Mouse (Mus musculus) midbrain, postnatal 0 days (tissue): Measurements from ENCODE around the gene Snd1. TPM values are rescaled to one million over a fixed set of nuclear protein-coding genes. Genes with fewer than 3 reads are reported as not detected.

Experiments
- ATAC-seq: fragments of 200-750 bp; cut with Nextera tagmentation; 2 replicates; pipeline ENCODE4 v1.8.0; 2017; ENCODE audit warnings: moderate number of reproducible peaks, mild to moderate bottlenecking, moderate TSS enrichment, moderate library complexity; ENCODE audit not compliant: low FRiP score
- DNase-seq: peaks from one replicate; pipeline ENCODE4 v3.0.0-alpha.2; 2015; ENCODE audit warnings: low spot score
- H3K27ac ChIP-seq: fragments of 300-500 bp; sonication (generic); 2 replicates; pipeline ENCODE4 v1.5.1; 2014; ENCODE audit warnings: low read depth, mild to moderate bottlenecking, low read length, mixed read lengths
- H3K27me3 ChIP-seq: fragments of 300-500 bp; sonication (generic); 2 replicates; pipeline ENCODE4 v1.6.1; 2014; ENCODE audit warnings: low read length, control low read depth, mixed read lengths; ENCODE audit not compliant: insufficient read depth
- H3K36me3 ChIP-seq: fragments of 300-500 bp; sonication (generic); 2 replicates; pipeline ENCODE4 v1.6.1; 2014; ENCODE audit warnings: low read length, control low read depth, mixed read lengths; ENCODE audit not compliant: insufficient read depth
- H3K4me1 ChIP-seq: fragments of 300-500 bp; sonication (generic); 2 replicates; pipeline ENCODE4 v1.6.1; 2014; ENCODE audit warnings: mild to moderate bottlenecking, control low read depth, antibody characterized with exemption, low read length, mixed read lengths; ENCODE audit not compliant: insufficient read depth
- H3K4me2 ChIP-seq: fragments of 300-500 bp; sonication (generic); 2 replicates; pipeline ENCODE4 v1.6.1; 2014; ENCODE audit warnings: low read depth, mild to moderate bottlenecking, low read length, mixed read lengths; ENCODE audit not compliant: poor library complexity, severe bottlenecking
- H3K4me3 ChIP-seq: fragments of 300-500 bp; sonication (generic); 2 replicates; pipeline ENCODE4 v1.5.1; 2014; ENCODE audit warnings: low read depth, mild to moderate bottlenecking, low read length, moderate library complexity
- H3K9ac ChIP-seq: fragments of 300-500 bp; sonication (generic); replicated peaks from 2 replicates; pipeline ENCODE4 v1.6.1; 2014; ENCODE audit warnings: mild to moderate bottlenecking, low read length, moderate library complexity, mixed read lengths; ENCODE audit not compliant: poor library complexity, severe bottlenecking
- H3K9me3 ChIP-seq: fragments of 300-500 bp; sonication (generic); 2 replicates; pipeline ENCODE4 v1.6.1; 2016; ENCODE audit warnings: low read length, control low read depth
- CTCF ChIP-seq: IDR thresholded peaks from 2 replicates; pipeline ENCODE4 v1.5.1; 2016; ENCODE audit warnings: antibody characterized with exemption, mild to moderate bottlenecking
- WGBS: fragments of 180-500 bp; shearing (Covaris S2); extraction: QIAGEN DNeasy Blood & Tissue Kit; methylation state at CpG from one replicate; pipeline ENCODE4 v1.1.7; 2014; 5-methylcytosine and 5-hydroxymethylcytosine counted together
- polyA plus RNA-seq: library from polyadenylated mRNA; unstranded; fragments of >200 nt; fragmentation: Nextera tagmentation; extraction: Ambion mirVana; gene quantifications from 2 replicates; pipeline ENCODE4 v1.2.1, GENCODE M21; 2015
- total RNA-seq: library from RNA; depleted of rRNA; stranded (reverse); fragments of >200 nt; gene quantifications from 2 replicates; pipeline ENCODE4 v1.2.3, GENCODE M21; 2014

The Snd1 gene
- total and polyA plus RNA-seq, 2 experiments from 2014 or later = 70.6 to 81.1 TPM

DNA sequence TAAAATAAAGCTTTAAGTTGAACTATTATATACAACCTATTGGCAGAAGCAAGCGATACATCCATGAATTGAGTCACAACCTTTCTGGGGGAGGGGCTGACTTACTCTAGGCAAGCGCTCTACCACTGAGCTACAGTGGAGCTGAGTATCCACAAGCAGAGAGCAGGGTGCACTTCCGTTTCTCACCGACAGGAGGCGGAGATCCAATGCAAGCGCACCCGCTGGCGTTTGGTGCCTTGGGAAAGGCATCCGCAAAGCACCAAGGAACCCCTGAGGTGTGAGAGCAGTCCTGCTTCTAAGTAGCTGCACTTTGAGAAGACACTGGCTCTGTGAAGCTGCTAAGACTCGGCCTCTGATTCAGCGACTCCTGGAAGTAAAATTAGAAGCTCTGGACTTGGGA is 480.6 kb downstream of the Snd1 start:
- DNase-seq = peak; percentile 30
- Histone ChIP-seq H3K4me1 (no peaks in the 10 kb centered on the region), H3K4me3 (no peak overlapping the region), H3K27me3 (no peaks in the 10 kb centered on the region), H3K9me3 (no peaks in the 10 kb centered on the region), H3K9ac (no peak overlapping the region), H3K36me3 (no peaks in the 10 kb centered on the region), H3K4me2 (no peak overlapping the region), H3K27ac (no peak overlapping the region)
- whole genome bisulfite sequencing = 20% methylated on average over 11 of the region's 11 CpGs
- ATAC-seq = peak; percentile 47; the same call in 1 of the 2 replicates
- TF ChIP-seq CTCF = peak; percentile 70

GRCm38 (mm10) chr6:28957486-28957885 is 482.5 kb downstream of the Snd1 start:
- ATAC-seq (no peak), DNase-seq (no peak)
- no peaks in the 10 kb centered on the region for H3K9me3 ChIP-seq
- H3K4me3 ChIP-seq = no peak overlapping the region
- H3K27me3 ChIP-seq = no peaks in the 10 kb centered on the region
- no peak overlapping the region for H3K9ac ChIP-seq
- WGBS = 74% methylated on average over 10 of the region's 10 CpGs
- H3K4me2 ChIP-seq = no peak overlapping the region
- no peak for TF ChIP-seq CTCF
- H3K36me3 ChIP-seq = no peaks in the 10 kb centered on the region
- no peaks in the 10 kb centered on the region for H3K4me1 ChIP-seq
- no peak overlapping the region for H3K27ac ChIP-seq

- H3K36me3 ChIP-seq = no peaks in the 10 kb centered on the region
- H3K27me3 ChIP-seq = no peaks in the 10 kb centered on the region
- no peak overlapping the region for H3K27ac ChIP-seq
- 65% methylated on average over 5 of the region's 5 CpGs for whole genome bisulfite sequencing
- H3K9ac ChIP-seq = no peak overlapping the region
- ATAC-seq (no peak), DNase-seq (no peak)
- H3K4me3 ChIP-seq = no peak overlapping the region
- TF ChIP-seq CTCF = no peak
- H3K4me1 ChIP-seq = no peaks in the 10 kb centered on the region
- no peak overlapping the region for H3K4me2 ChIP-seq
- no peaks in the 10 kb centered on the region for H3K9me3 ChIP-seq
Observed at GRCm38 (mm10) chr6:28963178-28963577, 488.2 kb downstream of the Snd1 start.

GRCm38 (mm10) chr6:28965264-28965663 is 490.3 kb downstream of the Snd1 start:
- ATAC-seq (no peak), DNase-seq (no peak)
- 58% methylated on average over 8 of the region's 8 CpGs for WGBS
- TF ChIP-seq CTCF = no peak
- Histone ChIP-seq H3K9me3 (no peaks in the 10 kb centered on the region), H3K27ac (no peak overlapping the region), H3K4me1 (no peaks in the 10 kb centered on the region), H3K36me3 (no peaks in the 10 kb centered on the region), H3K9ac (no peak overlapping the region), H3K4me3 (no peak overlapping the region), H3K27me3 (no peaks in the 10 kb centered on the region), H3K4me2 (no peak overlapping the region)

GRCm38 (mm10) chr6:28969615-28970014 is 494.7 kb downstream of the Snd1 start:
- H3K9ac ChIP-seq = no peak overlapping the region
- TF ChIP-seq CTCF = no peak
- H3K27me3 ChIP-seq = no peaks in the 10 kb centered on the region
- H3K4me3 ChIP-seq = no peak overlapping the region
- H3K4me1 ChIP-seq = no peaks in the 10 kb centered on the region
- no peak for ATAC-seq
- no peak overlapping the region for H3K4me2 ChIP-seq
- no peak for DNase-seq
- H3K36me3 ChIP-seq = no peaks in the 10 kb centered on the region
- 69% methylated on average over 5 of the region's 5 CpGs for WGBS
- H3K9me3 ChIP-seq = no peaks in the 10 kb centered on the region
- no peak overlapping the region for H3K27ac ChIP-seq

DNA sequence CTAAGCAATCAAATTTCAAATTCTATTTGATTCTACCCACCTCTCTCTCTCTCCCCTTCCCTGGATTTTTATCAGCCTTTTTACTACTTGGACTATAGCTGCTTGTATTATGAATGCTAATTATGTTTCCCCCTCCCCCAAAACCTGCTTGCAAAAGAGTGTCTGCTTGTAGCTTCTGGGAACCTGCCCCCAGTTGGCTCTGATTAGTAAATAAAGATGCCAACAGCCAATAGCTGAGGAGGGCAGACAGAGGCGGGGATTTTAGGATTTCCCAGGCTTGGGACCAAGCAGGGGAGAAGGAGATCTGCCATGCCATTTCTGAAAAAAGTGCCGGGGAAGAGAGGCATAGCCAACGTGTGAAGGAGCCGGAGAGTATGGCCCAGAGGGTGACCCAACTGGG is 495.8 kb downstream of the Snd1 start:
- ATAC-seq (no peak), DNase-seq (no peak)
- H3K27me3 ChIP-seq = no peaks in the 10 kb centered on the region
- no peaks in the 10 kb centered on the region for H3K36me3 ChIP-seq
- H3K4me3 ChIP-seq = no peak overlapping the region
- no peaks in the 10 kb centered on the region for H3K9me3 ChIP-seq
- H3K4me2 ChIP-seq = no peak overlapping the region
- no peaks in the 10 kb centered on the region for H3K4me1 ChIP-seq
- 33% methylated on average over 4 of the region's 4 CpGs for WGBS
- no peak overlapping the region for H3K27ac ChIP-seq
- no peak for TF ChIP-seq CTCF
- H3K9ac ChIP-seq = no peak overlapping the region
